Mouse (Mus musculus) heart, embryonic 13.5 days (tissue): ENCODE measurements around the gene Sgk1. TPM values are rescaled to one million over a fixed set of nuclear protein-coding genes. Genes with fewer than 3 reads are reported as not detected.

Experiments used
- ATAC-seq: fragments of 200-750 bp; cut with Nextera tagmentation; 2 replicates; pipeline ENCODE4 v1.8.0; 2017; ENCODE audit warnings: moderate TSS enrichment; ENCODE audit not compliant: insufficient number of reproducible peaks, low FRiP score, low TSS enrichment; ENCODE audit errors: extremely low read depth
- H3K27ac ChIP-seq: fragments of 300-500 bp; sonication (generic); replicated peaks from 2 replicates; pipeline ENCODE4 v1.5.1; 2015; ENCODE audit warnings: moderate library complexity, mild to moderate bottlenecking, inconsistent platforms
- H3K27me3 ChIP-seq: fragments of 300-500 bp; sonication (generic); replicated peaks from 2 replicates; pipeline ENCODE4 v1.6.1; 2015; ENCODE audit warnings: mild to moderate bottlenecking, inconsistent platforms
- H3K36me3 ChIP-seq: fragments of 300-500 bp; sonication (generic); 2 replicates; pipeline ENCODE4 v1.6.1; 2015; ENCODE audit warnings: mild to moderate bottlenecking, inconsistent platforms
- H3K4me1 ChIP-seq: fragments of 300-500 bp; sonication (generic); 2 replicates; pipeline ENCODE4 v1.6.1; 2015; ENCODE audit warnings: inconsistent platforms
- H3K4me2 ChIP-seq: fragments of 300-500 bp; sonication (generic); 2 replicates; pipeline ENCODE4 v1.6.1; 2015; ENCODE audit warnings: inconsistent platforms, mild to moderate bottlenecking, moderate library complexity
- H3K4me3 ChIP-seq: fragments of 300-500 bp; sonication (generic); 2 replicates; pipeline ENCODE4 v1.5.1; 2015; ENCODE audit warnings: moderate library complexity, mild to moderate bottlenecking, inconsistent platforms
- H3K9ac ChIP-seq: fragments of 300-500 bp; sonication (generic); 2 replicates; pipeline ENCODE4 v1.6.1; 2015; ENCODE audit warnings: inconsistent platforms, mild to moderate bottlenecking, moderate library complexity
- H3K9me3 ChIP-seq: fragments of 300-500 bp; sonication (generic); 2 replicates; pipeline ENCODE4 v1.6.1; 2016; ENCODE audit warnings: inconsistent platforms
- WGBS: fragments of 180-500 bp; shearing (Covaris S2); methylation state at CpG from one replicate; pipeline ENCODE4 v1.1.7; 2015; ENCODE audit warnings: mixed read lengths; 5-methylcytosine and 5-hydroxymethylcytosine counted together
- polyA plus RNA-seq: library from polyadenylated mRNA; unstranded; fragments of >200 nt; fragmentation: Nextera tagmentation; extraction: Ambion mirVana; gene quantifications from 2 replicates; pipeline ENCODE4 v1.2.1, GENCODE M21; 2015

Sgk1 gene
- polyA plus RNA-seq, 1 experiment from 2014 or later, result 24.7 TPM

GRCm38 (mm10) chr10:21847026-21847820 is 34.8 kb upstream of the Sgk1 start:
- ATAC-seq, result no peak
- no peak overlapping the region for H3K4me2 ChIP-seq
- H3K9me3 ChIP-seq, result no peaks in the 10 kb centered on the region
- H3K4me1 ChIP-seq, result 0 out of 2 replicates have a peak, but pooled peaks cover 3% of the 10 kb centered on the region
- H3K4me3 ChIP-seq, result no peak overlapping the region
- H3K36me3 ChIP-seq, result no peaks in the 10 kb centered on the region
- H3K27ac ChIP-seq, result no peak overlapping the region
- WGBS, result 80% methylated on average over 11 of the region's 11 CpGs
- H3K9ac ChIP-seq, result no peak overlapping the region
- H3K27me3 ChIP-seq, result no peaks in the 10 kb centered on the region

GRCm38 (mm10) chr10:21847931-21848670 is 33.9 kb upstream of the Sgk1 start:
- Histone ChIP-seq H3K4me2 (no peak overlapping the region), H3K27me3 (no peaks in the 10 kb centered on the region), H3K9ac (no peak overlapping the region), H3K9me3 (no peaks in the 10 kb centered on the region), H3K4me1 (0 out of 2 replicates have a peak, but pooled peaks cover 3% of the 10 kb centered on the region), H3K36me3 (no peaks in the 10 kb centered on the region), H3K4me3 (no peak overlapping the region), H3K27ac (no peak overlapping the region)
- 82% methylated on average over 16 of the region's 16 CpGs for WGBS
- no peak for ATAC-seq

- H3K27me3 ChIP-seq, result no peaks in the 10 kb centered on the region
- no peaks in the 10 kb centered on the region for H3K36me3 ChIP-seq
- H3K9me3 ChIP-seq, result no peaks in the 10 kb centered on the region
- no peak overlapping the region for H3K4me2 ChIP-seq
- no peak overlapping the region for H3K4me3 ChIP-seq
- H3K27ac ChIP-seq, result no peak overlapping the region
- WGBS, result 58% methylated on average over 8 of the region's 8 CpGs
- ATAC-seq, result no peak
- H3K9ac ChIP-seq, result no peak overlapping the region
- 0 out of 2 replicates have a peak, but pooled peaks cover 3% of the 10 kb centered on the region for H3K4me1 ChIP-seq
Measured at GRCm38 (mm10) chr10:21849251-21849650, 32.7 kb upstream of the Sgk1 start.

GRCm38 (mm10) chr10:21850330-21850729 is 31.7 kb upstream of the Sgk1 start:
- ATAC-seq, result no peak
- H3K9me3 ChIP-seq, result no peaks in the 10 kb centered on the region
- H3K4me2 ChIP-seq, result no peak overlapping the region
- WGBS, result 81% methylated on average over 3 of the region's 3 CpGs
- no peak overlapping the region for H3K27ac ChIP-seq
- no peaks in the 10 kb centered on the region for H3K27me3 ChIP-seq
- H3K36me3 ChIP-seq, result no peaks in the 10 kb centered on the region
- H3K4me3 ChIP-seq, result no peak overlapping the region
- no peak overlapping the region for H3K9ac ChIP-seq
- 0 out of 2 replicates have a peak, but pooled peaks cover 3% of the 10 kb centered on the region for H3K4me1 ChIP-seq

GRCm38 (mm10) chr10:21853122-21853521 is 28.9 kb upstream of the Sgk1 start:
- no peaks in the 10 kb centered on the region for H3K27me3 ChIP-seq
- H3K27ac ChIP-seq, result no peak overlapping the region
- 77% methylated on average over 6 of the region's 6 CpGs for WGBS
- no peaks in the 10 kb centered on the region for H3K36me3 ChIP-seq
- no peak overlapping the region for H3K4me2 ChIP-seq
- no peak overlapping the region for H3K4me3 ChIP-seq
- H3K9ac ChIP-seq, result no peak overlapping the region
- H3K4me1 ChIP-seq, result peaks cover 10% of the 10 kb centered on the region
- H3K9me3 ChIP-seq, result no peaks in the 10 kb centered on the region
- no peak for ATAC-seq

- Histone ChIP-seq H3K4me3 (no peak overlapping the region), H3K4me2 (no peak overlapping the region), H3K9me3 (no peaks in the 10 kb centered on the region), H3K27me3 (no peaks in the 10 kb centered on the region), H3K4me1 (peaks cover 10% of the 10 kb centered on the region), H3K9ac (no peak overlapping the region), H3K36me3 (no peaks in the 10 kb centered on the region), H3K27ac (no peak overlapping the region)
- ATAC-seq, result no peak
- WGBS, result 83% methylated on average over 14 of the region's 14 CpGs
Measured at GRCm38 (mm10) chr10:21853566-21854328, 28.2 kb upstream of the Sgk1 start.

GRCm38 (mm10) chr10:21855338-21855737 is 26.6 kb upstream of the Sgk1 start:
- Histone ChIP-seq H3K4me3 (no peak overlapping the region), H3K27me3 (no peaks in the 10 kb centered on the region), H3K27ac (no peak overlapping the region), H3K9me3 (no peaks in the 10 kb centered on the region), H3K4me2 (no peak overlapping the region), H3K36me3 (no peaks in the 10 kb centered on the region), H3K9ac (no peak overlapping the region), H3K4me1 (peaks cover 10% of the 10 kb centered on the region)
- no peak for ATAC-seq
- WGBS, result 82% methylated on average over 7 of the region's 7 CpGs

GRCm38 (mm10) chr10:21857676-21858075 is 24.3 kb upstream of the Sgk1 start:
- no peak for ATAC-seq
- 51% methylated on average over 10 of the region's 10 CpGs for WGBS

GRCm38 (mm10) chr10:21858437-21858974 is 23.5 kb upstream of the Sgk1 start:
- Histone ChIP-seq H3K9me3 (no peaks in the 10 kb centered on the region), H3K4me3 (no peak overlapping the region), H3K4me1 (peaks cover 7% of the 10 kb centered on the region), H3K27me3 (no peaks in the 10 kb centered on the region), H3K36me3 (no peaks in the 10 kb centered on the region), H3K9ac (no peak overlapping the region), H3K27ac (no peak overlapping the region), H3K4me2 (no peak overlapping the region)
- WGBS, result 50% methylated on average over 7 of the region's 7 CpGs
- no peak for ATAC-seq

More at GRCm38 (mm10) chr10:21857676-21858075, 24.3 kb upstream of the Sgk1 start:
- Histone ChIP-seq H3K36me3 (no peaks in the 10 kb centered on the region), H3K27ac (no peak overlapping the region), H3K9ac (no peak overlapping the region), H3K4me1 (peaks cover 7% of the 10 kb centered on the region), H3K9me3 (no peaks in the 10 kb centered on the region), H3K4me3 (no peak overlapping the region), H3K27me3 (no peaks in the 10 kb centered on the region), H3K4me2 (no peak overlapping the region)

- H3K27me3 ChIP-seq, result no peaks in the 10 kb centered on the region
- no peaks in the 10 kb centered on the region for H3K4me1 ChIP-seq
- H3K9ac ChIP-seq, result no peak overlapping the region
- no peak overlapping the region for H3K4me3 ChIP-seq
- no peak for ATAC-seq
- H3K36me3 ChIP-seq, result no peaks in the 10 kb centered on the region
- no peaks in the 10 kb centered on the region for H3K9me3 ChIP-seq
- H3K4me2 ChIP-seq, result no peak overlapping the region
- WGBS, result 28% methylated on average over 4 of the region's 4 CpGs
- no peak overlapping the region for H3K27ac ChIP-seq
Measured at GRCm38 (mm10) chr10:21866504-21866903, 15.5 kb upstream of the Sgk1 start.

- Histone ChIP-seq H3K36me3 (no peaks in the 10 kb centered on the region), H3K9me3 (no peaks in the 10 kb centered on the region), H3K9ac (no peak overlapping the region), H3K27me3 (no peaks in the 10 kb centered on the region), H3K4me1 (no peaks in the 10 kb centered on the region), H3K27ac (no peak overlapping the region), H3K4me3 (no peak overlapping the region), H3K4me2 (no peak overlapping the region)
- ATAC-seq, result no peak
- 76% methylated on average over 2 of the region's 2 CpGs for WGBS
Measured at GRCm38 (mm10) chr10:21868221-21868620, 13.8 kb upstream of the Sgk1 start.
